Mouse (Mus musculus) CH12.LX (cell line): ENCODE measurements around the gene Sh2d1a. TPM values are rescaled to one million over a fixed set of nuclear protein-coding genes. Genes with fewer than 3 reads are reported as not detected.

ENCODE experiments used
- DNase-seq: peaks from one replicate; pipeline ENCODE4 v3.0.0-alpha.2; 2013; ENCODE audit errors: extremely low read depth
- H3K27ac ChIP-seq: 2 replicates; pipeline ENCODE4 v1.5.1; 2012; ENCODE audit warnings: low read depth, mild to moderate bottlenecking, control low read depth, moderate library complexity; ENCODE audit not compliant: insufficient read depth
- H3K27me3 ChIP-seq: replicated peaks from 2 replicates; pipeline ENCODE3; 2012; ENCODE audit warnings: inconsistent platforms
- H3K36me3 ChIP-seq, 2 experiments: replicated peaks in 1 of 2; 2 replicates each; pipeline versions ENCODE3 to v1.6.1; 2012; ENCODE audit warnings: inconsistent platforms in 1 of 2, low read length in 1 of 2, mild to moderate bottlenecking in 1 of 2, mixed read lengths in 1 of 2, moderate library complexity in 1 of 2; ENCODE audit not compliant: control insufficient read depth in 1 of 2, insufficient read depth in 1 of 2
- H3K4me1 ChIP-seq, 2 experiments: 2 replicates each; pipeline ENCODE4 v1.6.1; 2012; ENCODE audit warnings: inconsistent platforms in 1 of 2, moderate library complexity in 1 of 2; ENCODE audit not compliant: insufficient read depth in 2 of 2, control insufficient read depth in 1 of 2
- H3K4me2 ChIP-seq: 2 replicates; pipeline ENCODE4 v1.6.1; 2012; ENCODE audit warnings: low read depth, mild to moderate bottlenecking, control low read depth; ENCODE audit not compliant: poor library complexity, insufficient read depth, severe bottlenecking
- H3K4me3 ChIP-seq, 3 experiments: fragments of 150-350 bp in 1 of 3; sonication (generic) in 1 of 3; replicated peaks in 1 of 3; 2 replicates each; pipeline versions ENCODE3 to v1.5.1; 2011 to 2012; ENCODE audit warnings: low read depth in 2 of 3, low read length in 2 of 3, mild to moderate bottlenecking in 2 of 3, moderate library complexity in 2 of 3, control low read depth in 1 of 3, improper control_type of control experiment in 1 of 3, inconsistent platforms in 1 of 3, mixed read lengths in 1 of 3; ENCODE audit not compliant: poor library complexity in 1 of 3
- H3K79me2 ChIP-seq: replicated peaks from 2 replicates; pipeline ENCODE4 v1.6.1; 2012; ENCODE audit warnings: mild to moderate bottlenecking, moderate library complexity; ENCODE audit not compliant: control insufficient read depth, poor library complexity, insufficient read depth, severe bottlenecking; ENCODE audit errors: extremely low read depth
- H3K9ac ChIP-seq: 2 replicates; pipeline ENCODE4 v1.6.1; 2012; ENCODE audit warnings: low read depth, mild to moderate bottlenecking, control low read depth, moderate library complexity; ENCODE audit not compliant: insufficient read depth
- H3K9me3 ChIP-seq: replicated peaks from 2 replicates; pipeline ENCODE3; 2012; ENCODE audit warnings: low read length, inconsistent platforms, mixed read lengths
- BHLHE40 ChIP-seq: IDR thresholded peaks from 2 replicates; pipeline ENCODE4 v1.6.1; 2011; ENCODE audit warnings: mild to moderate bottlenecking, low read depth, low read length, improper control_type of control experiment
- CHD2 ChIP-seq: IDR thresholded peaks from 2 replicates; pipeline ENCODE4 v1.6.1; 2011; ENCODE audit warnings: low read length, improper control_type of control experiment
- ELF1 ChIP-seq: IDR thresholded peaks from 2 replicates; pipeline ENCODE4 v1.6.1; 2014; ENCODE audit warnings: low read depth, mild to moderate bottlenecking, inconsistent platforms, low read length, improper control_type of control experiment
- EP300 ChIP-seq: IDR thresholded peaks from 2 replicates; pipeline ENCODE4 v1.6.1; 2011; ENCODE audit warnings: low read length, improper control_type of control experiment
- ETS1 ChIP-seq: conservative IDR thresholded peaks from 2 replicates; pipeline ENCODE4 v1.6.1; 2012; ENCODE audit warnings: low read depth, mild to moderate bottlenecking, inconsistent platforms, low read length, improper control_type of control experiment, moderate library complexity
- IRF4 ChIP-seq: IDR thresholded peaks from 2 replicates; pipeline ENCODE4 v1.6.1; 2014; ENCODE audit warnings: low read depth, mild to moderate bottlenecking, inconsistent platforms, low read length, improper control_type of control experiment
- MAZ ChIP-seq: IDR thresholded peaks from 2 replicates; pipeline ENCODE4 v1.6.1; 2012; ENCODE audit warnings: low read depth, mild to moderate bottlenecking, inconsistent platforms, low read length, improper control_type of control experiment, moderate library complexity
- MYC ChIP-seq: IDR thresholded peaks from 2 replicates; pipeline ENCODE4 v1.6.1; 2011; ENCODE audit warnings: low read depth, mild to moderate bottlenecking, improper control_type of control experiment, low read length
- PAX5 ChIP-seq: IDR thresholded peaks from 2 replicates; pipeline ENCODE4 v1.6.1; 2012; ENCODE audit warnings: low read length, inconsistent platforms, mixed read lengths
- SIN3A ChIP-seq: IDR thresholded peaks from 2 replicates; pipeline ENCODE4 v1.6.1; 2012; ENCODE audit warnings: low read length, improper control_type of control experiment, inconsistent platforms
- TBP ChIP-seq: conservative IDR thresholded peaks from 2 replicates; pipeline ENCODE4 v1.6.1; 2011; ENCODE audit warnings: low read depth, low read length, improper control_type of control experiment
- UBTF ChIP-seq: IDR thresholded peaks from 2 replicates; pipeline ENCODE4 v1.6.1; 2012; ENCODE audit warnings: low read depth, mild to moderate bottlenecking, inconsistent platforms, low read length, improper control_type of control experiment, moderate library complexity
- USF2 ChIP-seq: conservative IDR thresholded peaks from 2 replicates; pipeline ENCODE4 v1.6.1; 2011; ENCODE audit warnings: low read depth, low read length, improper control_type of control experiment
- ZC3H11A ChIP-seq: IDR thresholded peaks from 2 replicates; pipeline ENCODE4 v1.6.1; 2012; ENCODE audit warnings: low read depth, mild to moderate bottlenecking, inconsistent platforms, low read length, improper control_type of control experiment
- ZMIZ1 ChIP-seq: IDR thresholded peaks from 2 replicates; pipeline ENCODE4 v1.6.1; 2012; ENCODE audit warnings: low read depth, mild to moderate bottlenecking, inconsistent platforms, low read length, improper control_type of control experiment
- ZNF384 ChIP-seq: IDR thresholded peaks from 2 replicates; pipeline ENCODE4 v1.6.1; 2012; ENCODE audit warnings: low read depth, low read length, improper control_type of control experiment, inconsistent platforms
- dilution Hi-C: fragments of 300-500 bp; cut with MboI; formaldehyde crosslinking; loops from 2 replicates; pipeline ENCODE4 v1.14.3; 2020; ENCODE audit warnings: low sequenced_read_pairs; ENCODE audit not compliant: extremely low pct_unique_long_range_greater_than_20kb, extremely low pct_ligation_motif_present
- in situ Hi-C: fragments of 300-500 bp; cut with MboI; formaldehyde crosslinking; loops from 3 replicates; pipeline ENCODE4 v1.14.3; 2019; ENCODE audit warnings: low sequenced_read_pairs, low pct_ligation_motif_present, low pct_unique_long_range_greater_than_20kb, mixed read lengths
- polyA plus RNA-seq: library from polyadenylated mRNA; unstranded; fragments of >175 nt; gene quantifications from 2 replicates; pipeline ENCODE4 v1.2.1, GENCODE M21; 2012; ENCODE audit warnings: low read depth; ENCODE audit not compliant: insufficient read length
- total RNA-seq, 2 experiments: library from RNA; depleted of rRNA; stranded (reverse); fragments of 300-350 nt in 1 of 2; fragments of >200 nt in 1 of 2; gene quantifications; 2 replicates each; pipeline ENCODE4 v1.2.3; 2012 to 2014

The Sh2d1a gene
- total and polyA plus RNA-seq, 3 experiments, result not detected

DNA sequence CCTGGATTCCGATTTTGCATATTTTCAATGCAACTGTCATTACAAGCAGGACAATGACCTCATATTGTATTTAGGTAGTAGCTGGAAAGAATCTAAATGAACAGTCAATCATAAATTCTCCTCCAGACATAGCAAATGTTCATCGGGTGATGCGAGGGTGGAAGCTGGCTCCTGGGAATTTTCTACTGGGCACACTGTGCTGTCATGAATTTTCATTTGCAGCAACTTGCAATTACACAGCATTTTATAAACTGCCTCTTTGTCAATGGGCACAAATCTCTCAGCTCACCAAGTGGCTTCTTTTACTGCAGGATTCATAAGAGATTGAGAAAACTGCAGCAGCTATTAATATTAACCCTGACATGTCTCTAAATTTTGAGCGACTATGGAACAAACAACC lies 28.4 kb downstream of the Sh2d1a start:
- Histone ChIP-seq H3K27me3 (no peaks in the 10 kb centered on the region), H3K4me3 (no peak overlapping the region), H3K9ac (no peak overlapping the region), H3K79me2 (no peaks in the 10 kb centered on the region), H3K27ac (no peak overlapping the region), H3K9me3 (no peaks in the 10 kb centered on the region), H3K4me2 (no peak overlapping the region), H3K36me3 (no peaks in the 10 kb centered on the region), H3K4me1 (no peaks in the 10 kb centered on the region)
- dilution Hi-C loops, result no loop called here
- in situ Hi-C loops, result no loop called here
- no peak for TF ChIP-seq SIN3A
- no peak for TF ChIP-seq EP300
- TF ChIP-seq ELF1, result no peak
- no peak for TF ChIP-seq ZMIZ1
- TF ChIP-seq CHD2, result no peak
- no peak for TF ChIP-seq ZC3H11A
- TF ChIP-seq BHLHE40, result no peak
- no peak for TF ChIP-seq MYC
- no peak for TF ChIP-seq ZNF384
- TF ChIP-seq UBTF, result no peak
- TF ChIP-seq USF2, result no peak
- no peak for TF ChIP-seq PAX5
- TF ChIP-seq TBP, result no peak
- no peak for TF ChIP-seq ETS1
- no peak for DNase-seq

DNA sequence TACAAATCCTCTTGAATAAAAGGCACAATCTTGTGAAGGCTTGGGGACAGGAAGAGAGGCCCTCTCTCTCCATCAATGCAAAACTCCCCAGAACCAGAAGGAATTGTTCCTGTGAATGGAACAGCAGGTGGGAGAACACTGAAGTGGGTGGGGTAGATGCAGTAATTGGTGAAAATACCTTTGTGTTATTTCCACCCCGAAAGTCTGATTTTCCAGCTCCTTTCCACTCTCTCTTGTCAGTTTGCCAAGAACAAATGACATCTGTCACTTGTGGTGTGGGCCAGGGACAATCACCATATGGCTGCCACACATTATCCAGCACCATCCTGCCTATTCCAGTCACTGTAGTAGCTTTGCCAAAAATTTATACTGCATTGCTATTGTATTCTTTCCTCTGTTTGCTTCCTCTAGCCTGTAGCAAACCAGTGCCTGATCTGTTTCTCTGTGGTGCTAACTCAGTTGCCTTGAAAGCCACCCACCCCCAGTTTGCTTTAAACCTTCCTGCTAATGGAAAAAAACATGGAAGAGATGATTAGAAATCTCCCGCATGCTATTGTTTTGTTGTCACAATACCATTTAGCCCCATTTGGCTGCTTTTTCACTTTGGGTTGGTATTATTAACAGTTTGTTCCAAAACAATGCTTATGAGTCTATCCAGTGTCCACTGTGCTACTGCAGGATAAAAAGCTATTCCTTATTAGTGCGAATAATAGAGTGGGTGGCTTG lies 37.9 kb downstream of the Sh2d1a start:
- dilution Hi-C loops, result no loop called here

More for the DNA sequence above, 37.9 kb downstream of the Sh2d1a start:
- in situ Hi-C loops, result no loop called here
- no peaks in the 10 kb centered on the region for H3K79me2 ChIP-seq
- no peaks in the 10 kb centered on the region for H3K27me3 ChIP-seq
- H3K4me1 ChIP-seq, result peaks cover 2 to 10% of the 10 kb centered on the region in 2 experiments; a peak in 2 of 4 replicates
- peak overlapping the region; percentile 67 for H3K4me2 ChIP-seq
- no peaks in the 10 kb centered on the region for H3K9me3 ChIP-seq
- TF ChIP-seq ZNF384 (no peak), TBP (no peak), IRF4 (no peak), SIN3A (no peak), MAZ (no peak), ZMIZ1 (no peak)
- H3K9ac ChIP-seq, result peak overlapping the region; percentile 33; the same call in 1 of the 2 replicates
- peak overlapping the region in 1 of 3 experiments; percentile 46 for H3K4me3 ChIP-seq
- no peak for DNase-seq
- H3K36me3 ChIP-seq, result no peaks in the 10 kb centered on the region
- H3K27ac ChIP-seq, result no peak overlapping the region
